Mouse (Mus musculus): Measurements from ENCODE around the gene Kmt2c. TPM values are rescaled to one million over a fixed set of nuclear protein-coding genes. Genes with fewer than 3 reads are reported as not detected.
"Not testable (repeated sequence)": the region's sequence is repeated elsewhere in the genome, so short reads cannot be mapped to it uniquely, and the experiment has no call there.

The Kmt2c gene
- polyA plus RNA-seq, 1 experiment from 2014 or later = 11.3 TPM

GRCm38 (mm10) chr5:25455432-25455831, 43.2 kb downstream of the Kmt2c start:
- H3K9ac ChIP-seq = not testable (repeated sequence)

DNA sequence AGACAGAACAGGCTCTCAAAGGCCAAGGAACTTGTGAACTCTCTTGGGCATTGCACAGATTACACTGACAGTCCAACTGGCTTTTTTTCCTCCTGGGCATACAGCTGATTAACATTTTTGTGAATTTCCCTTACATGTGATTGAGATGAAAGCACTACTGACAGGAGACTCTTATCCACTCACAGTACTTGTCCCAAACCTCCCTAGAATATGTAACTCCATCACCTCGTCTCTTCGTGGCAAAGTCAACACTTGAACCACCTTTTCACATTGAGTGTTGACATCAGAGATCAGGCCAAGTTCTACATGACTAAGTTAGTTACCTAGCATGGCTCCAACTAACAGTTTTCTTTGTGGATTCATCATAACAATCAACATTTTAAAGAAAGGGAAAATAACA, 45.9 kb downstream of the Kmt2c start:
- H3K27me3 ChIP-seq = no peaks in the 10 kb centered on the region
- H3K36me3 ChIP-seq = no peaks in the 10 kb centered on the region
- no peak overlapping the region for H3K4me2 ChIP-seq
- 0 out of 2 replicates have a peak, but pooled peaks cover 9% of the 10 kb centered on the region for H3K4me1 ChIP-seq
- WGBS = 43% methylated on average over 2 of the region's 2 CpGs
- no peak for ATAC-seq (ENCODE audit: borderline replicate concordance, extremely low read depth, low FRiP score, low TSS enrichment)
- no peaks in the 10 kb centered on the region for H3K9me3 ChIP-seq
- no peak overlapping the region for H3K4me3 ChIP-seq
- no peak overlapping the region for H3K27ac ChIP-seq
- no peak overlapping the region for H3K9ac ChIP-seq

More at GRCm38 (mm10) chr5:25455432-25455831, 43.2 kb downstream of the Kmt2c start:
- H3K9me3 ChIP-seq; H3K27me3 ChIP-seq; H3K4me1 ChIP-seq; H3K4me2 ChIP-seq; H3K36me3 ChIP-seq; H3K4me3 ChIP-seq; ATAC-seq (ENCODE audit: borderline replicate concordance, extremely low read depth, low FRiP score, low TSS enrichment); H3K27ac ChIP-seq: not testable (repeated sequence)

GRCm38 (mm10) chr5:25437508-25437907, 61.1 kb downstream of the Kmt2c start:
- H3K27ac ChIP-seq = no peak overlapping the region
- H3K4me1 ChIP-seq = no peaks in the 10 kb centered on the region
- no peaks in the 10 kb centered on the region for H3K36me3 ChIP-seq
- 83% methylated on average over 1 of the region's 1 CpGs for WGBS
- no peak overlapping the region for H3K4me3 ChIP-seq
- H3K9me3 ChIP-seq = no peaks in the 10 kb centered on the region
- H3K27me3 ChIP-seq = no peaks in the 10 kb centered on the region
- no peak overlapping the region for H3K9ac ChIP-seq
- no peak overlapping the region for H3K4me2 ChIP-seq
- no peak for ATAC-seq (ENCODE audit: borderline replicate concordance, extremely low read depth, low FRiP score, low TSS enrichment)

GRCm38 (mm10) chr5:25436081-25436480, 62.5 kb downstream of the Kmt2c start:
- no peak overlapping the region for H3K4me3 ChIP-seq
- no peaks in the 10 kb centered on the region for H3K27me3 ChIP-seq
- ATAC-seq (ENCODE audit: borderline replicate concordance, extremely low read depth, low FRiP score, low TSS enrichment) = peak; percentile 42; the same call in 1 of the 2 replicates
- no peak overlapping the region for H3K4me2 ChIP-seq
- no peak overlapping the region for H3K27ac ChIP-seq
- WGBS = 19% methylated on average over 3 of the region's 3 CpGs
- H3K4me1 ChIP-seq = no peaks in the 10 kb centered on the region
- no peaks in the 10 kb centered on the region for H3K9me3 ChIP-seq
- no peak overlapping the region for H3K9ac ChIP-seq
- H3K36me3 ChIP-seq = no peaks in the 10 kb centered on the region

DNA sequence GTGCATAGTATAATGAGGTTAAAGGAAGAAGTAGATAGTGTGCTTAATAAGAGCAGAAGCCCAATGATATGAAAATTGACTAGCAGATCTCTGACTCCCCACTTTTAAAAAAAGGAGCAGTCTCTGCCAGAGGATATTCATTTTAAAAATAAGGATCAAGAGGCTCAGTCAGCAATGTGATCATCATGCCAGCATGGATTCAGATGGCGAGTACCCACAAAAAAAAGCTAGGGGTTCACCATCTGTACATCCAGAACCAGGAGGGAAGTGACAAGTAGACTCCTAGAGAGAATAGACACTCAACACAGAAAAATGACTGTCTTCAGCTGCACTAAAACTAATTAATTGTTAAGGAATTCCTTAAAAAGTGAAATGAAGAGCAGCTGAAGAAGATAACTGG, 76.0 kb downstream of the Kmt2c start:
- no peak overlapping the region for H3K4me3 ChIP-seq
- H3K27me3 ChIP-seq = no peaks in the 10 kb centered on the region
- H3K4me2 ChIP-seq = no peak overlapping the region
- H3K9me3 ChIP-seq = no peaks in the 10 kb centered on the region
- H3K4me1 ChIP-seq = no peaks in the 10 kb centered on the region
- 75% methylated on average over 1 of the region's 1 CpGs for WGBS
- no peak overlapping the region for H3K9ac ChIP-seq
- H3K36me3 ChIP-seq = no peaks in the 10 kb centered on the region
- no peak for ATAC-seq (ENCODE audit: borderline replicate concordance, extremely low read depth, low FRiP score, low TSS enrichment)
- H3K27ac ChIP-seq = no peak overlapping the region

DNA sequence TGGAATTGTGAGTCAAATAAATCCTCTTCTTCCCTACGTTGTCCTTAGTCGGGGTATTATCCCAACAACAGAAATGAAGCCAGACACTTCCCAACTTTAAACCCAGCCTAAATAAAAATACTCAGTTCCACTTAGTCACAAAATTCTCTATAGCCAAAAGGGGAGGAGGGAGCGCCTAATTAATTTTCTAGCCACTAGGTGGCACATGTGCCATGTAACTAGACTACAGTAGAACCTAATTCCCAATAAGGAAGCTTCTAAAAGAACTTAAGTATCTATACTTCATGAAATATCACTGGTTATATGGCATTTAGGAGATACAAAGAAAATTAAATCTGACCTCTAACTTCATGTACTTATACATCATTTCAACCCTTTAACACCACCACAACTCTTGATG, 78.0 kb downstream of the Kmt2c start:
- no peak overlapping the region for H3K27ac ChIP-seq
- H3K4me2 ChIP-seq = no peak overlapping the region
- H3K27me3 ChIP-seq = no peaks in the 10 kb centered on the region
- 40% methylated on average over 3 of the region's 3 CpGs for WGBS
- no peaks in the 10 kb centered on the region for H3K4me1 ChIP-seq
- no peak overlapping the region for H3K9ac ChIP-seq
- no peak overlapping the region for H3K4me3 ChIP-seq
- H3K36me3 ChIP-seq = no peaks in the 10 kb centered on the region
- no peak for ATAC-seq (ENCODE audit: borderline replicate concordance, extremely low read depth, low FRiP score, low TSS enrichment)
- H3K9me3 ChIP-seq = no peaks in the 10 kb centered on the region

- H3K4me3 ChIP-seq = no peak overlapping the region
- ATAC-seq (ENCODE audit: borderline replicate concordance, extremely low read depth, low FRiP score, low TSS enrichment) = no peak
These were observed 83.2 kb downstream of the Kmt2c start for GRCm38 (mm10) chr5:25415382-25415781.

DNA sequence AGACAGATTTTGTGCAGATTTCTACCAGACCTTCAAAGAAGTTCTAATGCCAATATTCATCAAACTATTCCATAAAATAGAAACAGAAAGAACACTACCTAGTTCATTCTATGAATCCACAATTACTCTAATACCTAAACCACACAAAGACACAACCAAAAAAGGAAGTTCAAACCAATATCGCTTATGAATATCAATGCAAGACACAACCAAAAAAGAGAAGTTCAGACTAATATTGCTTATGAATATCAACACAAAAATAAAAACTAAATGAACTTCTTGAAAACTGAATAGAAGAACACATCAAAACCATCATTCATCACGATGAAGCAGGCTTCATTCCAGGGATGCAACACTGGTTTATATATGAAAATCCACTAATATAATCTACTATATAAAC, 101.9 kb downstream of the Kmt2c start:
- Histone ChIP-seq H3K4me1 (no peaks in the 10 kb centered on the region), H3K36me3 (peaks cover 5% of the 10 kb centered on the region; the same call in 1 of the 2 replicates), H3K27ac (no peak overlapping the region), H3K4me3 (no peak overlapping the region), H3K4me2 (no peak overlapping the region), H3K9me3 (no peaks in the 10 kb centered on the region), H3K9ac (no peak overlapping the region), H3K27me3 (no peaks in the 10 kb centered on the region)
- 87% methylated on average over 2 of the region's 2 CpGs for WGBS
- no peak for ATAC-seq (ENCODE audit: borderline replicate concordance, extremely low read depth, low FRiP score, low TSS enrichment)

More at GRCm38 (mm10) chr5:25415382-25415781, 83.2 kb downstream of the Kmt2c start:
- Histone ChIP-seq H3K4me1 (no peaks in the 10 kb centered on the region), H3K9ac (no peak overlapping the region), H3K27ac (no peak overlapping the region), H3K27me3 (no peaks in the 10 kb centered on the region), H3K9me3 (no peaks in the 10 kb centered on the region), H3K4me2 (no peak overlapping the region), H3K36me3 (no peaks in the 10 kb centered on the region)

DNA sequence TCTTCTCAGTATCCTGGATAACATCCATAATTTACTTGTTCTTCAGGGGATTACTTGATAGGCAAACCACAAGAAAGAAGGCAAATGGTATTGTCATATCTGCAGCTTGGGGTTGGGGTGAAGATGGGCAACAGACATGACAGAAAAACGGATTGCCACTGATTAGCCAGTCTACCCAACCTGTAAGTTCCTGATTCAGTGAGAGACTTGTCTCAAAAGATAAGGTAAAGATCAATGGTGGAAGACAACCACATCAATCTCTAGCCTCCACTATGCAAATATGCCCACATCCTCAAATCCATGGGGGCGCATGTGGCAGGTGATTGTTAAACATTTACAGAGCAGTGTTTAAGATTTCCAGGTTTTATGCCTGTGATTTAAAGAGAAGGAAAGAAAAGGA, 105.9 kb downstream of the Kmt2c start:
- 46% methylated on average over 2 of the region's 2 CpGs for WGBS
- no peaks in the 10 kb centered on the region for H3K27me3 ChIP-seq
- no peak overlapping the region for H3K27ac ChIP-seq
- H3K4me1 ChIP-seq = no peaks in the 10 kb centered on the region
- H3K9ac ChIP-seq = no peak overlapping the region
- no peak overlapping the region for H3K4me2 ChIP-seq
- H3K36me3 ChIP-seq = peaks cover 5% of the 10 kb centered on the region; the same call in 1 of the 2 replicates
- H3K9me3 ChIP-seq = no peaks in the 10 kb centered on the region
- no peak overlapping the region for H3K4me3 ChIP-seq
- ATAC-seq (ENCODE audit: borderline replicate concordance, extremely low read depth, low FRiP score, low TSS enrichment) = no peak

DNA sequence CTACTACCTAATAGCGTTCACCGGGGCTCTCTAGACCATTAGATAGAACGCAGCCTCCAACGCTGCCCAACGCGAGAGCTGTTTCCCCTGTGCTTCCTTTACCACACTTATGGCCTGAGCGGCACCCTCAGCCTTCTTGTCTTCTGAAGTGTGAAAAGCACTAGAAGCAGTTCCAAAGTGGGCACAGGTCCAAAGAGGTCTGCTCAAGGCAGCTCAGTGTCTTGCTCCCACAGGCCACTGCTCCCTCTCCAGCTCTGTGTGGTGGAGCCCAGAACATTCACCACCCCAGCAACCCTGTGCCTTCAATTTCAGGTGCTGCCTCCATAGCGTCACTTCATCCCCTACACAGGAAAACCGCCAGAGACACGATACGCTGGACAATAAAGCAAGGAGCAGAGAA, 115.0 kb downstream of the Kmt2c start:
- Histone ChIP-seq H3K9me3 (no peaks in the 10 kb centered on the region), H3K4me2 (no peak overlapping the region), H3K4me3 (no peak overlapping the region), H3K27ac (no peak overlapping the region), H3K36me3 (0 out of 2 replicates have a peak, but pooled peaks cover 3% of the 10 kb centered on the region), H3K9ac (no peak overlapping the region), H3K27me3 (no peaks in the 10 kb centered on the region), H3K4me1 (no peaks in the 10 kb centered on the region)
- no peak for ATAC-seq (ENCODE audit: borderline replicate concordance, extremely low read depth, low FRiP score, low TSS enrichment)
- 87% methylated on average over 11 of the region's 11 CpGs for WGBS

GRCm38 (mm10) chr5:25379188-25379587, 119.4 kb downstream of the Kmt2c start:
- no peaks in the 10 kb centered on the region for H3K4me1 ChIP-seq
- H3K9me3 ChIP-seq = no peaks in the 10 kb centered on the region
- H3K9ac ChIP-seq = no peak overlapping the region
- ATAC-seq (ENCODE audit: borderline replicate concordance, extremely low read depth, low FRiP score, low TSS enrichment) = no peak
- H3K27me3 ChIP-seq = no peaks in the 10 kb centered on the region
- 0 out of 2 replicates have a peak, but pooled peaks cover 2% of the 10 kb centered on the region for H3K36me3 ChIP-seq
- no peak overlapping the region for H3K4me2 ChIP-seq
- H3K27ac ChIP-seq = no peak overlapping the region
- no peak overlapping the region for H3K4me3 ChIP-seq

GRCm38 (mm10) chr5:25368420-25368819, 130.2 kb downstream of the Kmt2c start:
- no peaks in the 10 kb centered on the region for H3K9me3 ChIP-seq
- H3K27me3 ChIP-seq = no peaks in the 10 kb centered on the region
- H3K27ac ChIP-seq = no peak overlapping the region
- no peak overlapping the region for H3K4me2 ChIP-seq
- no peaks in the 10 kb centered on the region for H3K4me1 ChIP-seq
- no peak overlapping the region for H3K9ac ChIP-seq
- H3K36me3 ChIP-seq = 0 out of 2 replicates have a peak, but pooled peaks cover 6% of the 10 kb centered on the region
- no peak for ATAC-seq (ENCODE audit: borderline replicate concordance, extremely low read depth, low FRiP score, low TSS enrichment)
- 99% methylated on average over 2 of the region's 2 CpGs for WGBS
- no peak overlapping the region for H3K4me3 ChIP-seq

- no peak for ATAC-seq (ENCODE audit: borderline replicate concordance, extremely low read depth, low FRiP score, low TSS enrichment)
- no peak overlapping the region for H3K4me3 ChIP-seq
These were observed 131.5 kb downstream of the Kmt2c start for GRCm38 (mm10) chr5:25367126-25367525.

More at GRCm38 (mm10) chr5:25367126-25367525, 131.5 kb downstream of the Kmt2c start:
- no peaks in the 10 kb centered on the region for H3K9me3 ChIP-seq
- H3K4me1 ChIP-seq = no peaks in the 10 kb centered on the region
- 81% methylated on average over 1 of the region's 1 CpGs for WGBS
- no peak overlapping the region for H3K9ac ChIP-seq
- H3K27me3 ChIP-seq = no peaks in the 10 kb centered on the region
- no peak overlapping the region for H3K4me2 ChIP-seq
- no peak overlapping the region for H3K27ac ChIP-seq
- H3K36me3 ChIP-seq = no peaks in the 10 kb centered on the region
